ENCODE assay signal across 10 mouse cellular contexts in genomic region chr13:21917992-21918391, GRCm38 (mm10). TPM values are rescaled to one million over a fixed set of nuclear protein-coding genes. Genes with fewer than 3 reads are reported as not detected.
DNase-seq lines count a peak whose midpoint lies in the region; ATAC-seq lines count a peak whose summit lies in the region.
"Had no signal": no experiment of that assay in that cellular context is flagged by ENCODE, and none has a peak within 500 bp of the region (broad histone marks: within the 10 kb centered on the region; RNA-seq: fewer than 3 reads in every experiment).

No protein-coding gene starts in this region.

- H3K9ac ChIP-seq in heart, embryonic 14.5 days (ENCODE audit: low read length) = peak overlapping the region; percentile 52
- H3K9ac ChIP-seq in hindbrain, embryonic 11.5 days (ENCODE audit: low read depth, low read length) = no peak overlapping the region

- no peak for DNase-seq in heart, postnatal 4 days
- peak; percentile 52 for DNase-seq in Muller cell, postnatal 12 days (ENCODE audit: inconsistent ontology term)
- peak; percentile 51 for DNase-seq in hindbrain, embryonic 11.5 days (ENCODE audit: low spot score)
- no peak for DNase-seq in midbrain, embryonic 10.5 days (ENCODE audit: low spot score)
- no peak for DNase-seq in left cerebral cortex, postnatal 14 days (ENCODE audit: low spot score in 2 of 2)
- DNase-seq in left cerebral cortex, postnatal 10 days (ENCODE audit: extremely low spot score in 1 of 2, low spot score in 2 of 2) = no peak
- no peak for DNase-seq in cerebellum, postnatal 10 days
- DNase-seq: layer of hippocampus, adult 9-11 months; thymus, postnatal 36 days had no signal

- H3K9me3 ChIP-seq in heart, embryonic 14.5 days (ENCODE audit: control insufficient read depth, low read length) = no peaks in the 10 kb centered on the region
- no peaks in the 10 kb centered on the region for H3K9me3 ChIP-seq in hindbrain, embryonic 11.5 days (ENCODE audit: control insufficient read depth, low read length)
- no peaks in the 10 kb centered on the region for H3K9me3 ChIP-seq in midbrain, embryonic 10.5 days (replicated peaks)

- H3K27ac ChIP-seq in heart, embryonic 14.5 days (replicated peaks in 1 of 2; ENCODE audit: control insufficient read depth in 1 of 2, insufficient read depth in 1 of 2, low read depth in 2 of 2, low read length in 2 of 2) = no peak overlapping the region
- H3K27ac ChIP-seq in hindbrain, embryonic 11.5 days (ENCODE audit: low read depth, low read length) = no peak overlapping the region
- H3K27ac ChIP-seq in midbrain, embryonic 10.5 days (replicated peaks) = no peak overlapping the region

- no peaks in the 10 kb centered on the region for H3K27me3 ChIP-seq in heart, embryonic 14.5 days (ENCODE audit: control insufficient read depth, insufficient read depth, low read length)
- H3K27me3 ChIP-seq in hindbrain, embryonic 11.5 days (ENCODE audit: control insufficient read depth, insufficient read depth, low read length) = peaks cover 17% of the 10 kb centered on the region
- peaks cover 26% of the 10 kb centered on the region; the same call in 1 of the 2 replicates for H3K27me3 ChIP-seq in midbrain, embryonic 10.5 days (ENCODE audit: low read depth, poor library complexity, severe bottlenecking)

- intact Hi-C loops in left cerebral cortex, postnatal 14 days (cut with DNase I) = loop anchor here (5.0 kb wide), 2 partner anchors 79 to 104 kb away; no protein-coding TSS in a partner anchor
- intact Hi-C loops in left cerebral cortex, postnatal 10 days (cut with DNase I) = loop anchor here (10.0 kb wide), 1 partner anchor 1487 kb away; no protein-coding TSS in a partner anchor

- no peak for ATAC-seq in heart, embryonic 14.5 days (ENCODE audit: insufficient number of reproducible peaks, insufficient read depth, low FRiP score, low read depth)
- no peak for ATAC-seq in hindbrain, embryonic 11.5 days (ENCODE audit: low FRiP score)

- peak overlapping the region; percentile 89 for H3K4me2 ChIP-seq in heart, embryonic 14.5 days (ENCODE audit: low read length)
- H3K4me2 ChIP-seq in hindbrain, embryonic 11.5 days (replicated peaks; ENCODE audit: low read depth, low read length) = peak overlapping the region; percentile 69

- no peaks in the 10 kb centered on the region for H3K36me3 ChIP-seq in heart, embryonic 14.5 days (ENCODE audit: control insufficient read depth, insufficient read depth, low read length)
- H3K36me3 ChIP-seq in hindbrain, embryonic 11.5 days (ENCODE audit: control insufficient read depth, insufficient read depth, low read length) = no peaks in the 10 kb centered on the region
- H3K36me3 ChIP-seq in midbrain, embryonic 10.5 days = no peaks in the 10 kb centered on the region

- H3K4me3 ChIP-seq in heart, embryonic 14.5 days (ENCODE audit: control insufficient read depth in 1 of 2, insufficient read depth in 1 of 2, low read depth in 1 of 2, low read length in 2 of 2) = peak overlapping the region; percentile 47 to 52
- H3K4me3 ChIP-seq in hindbrain, embryonic 11.5 days (ENCODE audit: low read depth, low read length) = peak overlapping the region; percentile 39
- H3K4me3 ChIP-seq in midbrain, embryonic 10.5 days = peak overlapping the region; percentile 56

- WGBS in heart, embryonic 14.5 days = under 1% methylated on average over 16 of the region's 16 CpGs
- 0% methylated on average over 16 of the region's 16 CpGs for WGBS in hindbrain, embryonic 11.5 days
- under 1% methylated on average over 16 of the region's 16 CpGs for WGBS in midbrain, embryonic 10.5 days

- peaks cover 0 to 6% of the 10 kb centered on the region in 2 experiments; a peak in 1 of 4 replicates for H3K4me1 ChIP-seq in heart, embryonic 14.5 days (ENCODE audit: control insufficient read depth in 2 of 2, insufficient read depth in 2 of 2, low read length in 2 of 2)
- no peaks in the 10 kb centered on the region for H3K4me1 ChIP-seq in hindbrain, embryonic 11.5 days (replicated peaks; ENCODE audit: control insufficient read depth, insufficient read depth, low read length)
- peaks cover 24% of the 10 kb centered on the region for H3K4me1 ChIP-seq in midbrain, embryonic 10.5 days

RNA-seq across cellular contexts. Expression of gene Zfp184, which starts 26.9 kb away (rescaled TPM):
- 6.0 and 7.1 TPM in 2 replicates for polyA plus RNA-seq in heart, embryonic 14.5 days (2014; fragmentation: Nextera tagmentation; extraction: Ambion mirVana)
- 1 to 10 TPM; 3.9 TPM for total RNA-seq in heart, postnatal 4 days (2021)
- 25.7 and 27.8 TPM in 2 replicates for polyA plus RNA-seq in hindbrain, embryonic 11.5 days (2014; fragmentation: Nextera tagmentation; extraction: Ambion mirVana)
- 23.8 and 24.8 TPM in 2 replicates for polyA plus RNA-seq in midbrain, embryonic 10.5 days (2016; fragmentation: Nextera tagmentation; extraction: Ambion mirVana)
- total RNA-seq in left cerebral cortex, postnatal 14 days (2021) = 1 to 10 TPM; 2.8 to 4.0 TPM
- 1 to 10 TPM; 3.9 to 5.1 TPM for total RNA-seq in left cerebral cortex, postnatal 10 days (2021)

Comparison
In these comparisons a context has a peak if more than half of its experiments do, and no peak if none do; other contexts are left out.
1. DNase-seq: peak in Muller cell, postnatal 12 days (single experiment) and hindbrain, embryonic 11.5 days (single experiment); none in heart, postnatal 4 days (single experiment), midbrain, embryonic 10.5 days (single experiment), left cerebral cortex, postnatal 14 days (0 of 2), left cerebral cortex, postnatal 10 days (0 of 2) and cerebellum, postnatal 10 days (0 of 2).
2. Peak in every context shown above with its lines, with median percentiles within 50 percentile points of each other: H3K4me3 ChIP-seq.